Mouse (Mus musculus) adrenal gland, postnatal 36 days (tissue): ENCODE results near the gene Gigyf2. TPM values are rescaled to one million over a fixed set of nuclear protein-coding genes. Genes with fewer than 3 reads are reported as not detected.

ENCODE experiments used
- DNase-seq, 2 experiments: peaks; one replicate each; pipeline ENCODE4 v3.0.0; 2021; ENCODE audit warnings: mixed read lengths in 1 of 2
- total RNA-seq, 2 experiments: library from RNA; stranded (reverse); gene quantifications; 2 replicates each; pipeline ENCODE4 v1.2.3; 2021

Gene Gigyf2
- total RNA-seq, 2 experiments from 2014 or later = 88.7 to 92.7 TPM

DNA sequence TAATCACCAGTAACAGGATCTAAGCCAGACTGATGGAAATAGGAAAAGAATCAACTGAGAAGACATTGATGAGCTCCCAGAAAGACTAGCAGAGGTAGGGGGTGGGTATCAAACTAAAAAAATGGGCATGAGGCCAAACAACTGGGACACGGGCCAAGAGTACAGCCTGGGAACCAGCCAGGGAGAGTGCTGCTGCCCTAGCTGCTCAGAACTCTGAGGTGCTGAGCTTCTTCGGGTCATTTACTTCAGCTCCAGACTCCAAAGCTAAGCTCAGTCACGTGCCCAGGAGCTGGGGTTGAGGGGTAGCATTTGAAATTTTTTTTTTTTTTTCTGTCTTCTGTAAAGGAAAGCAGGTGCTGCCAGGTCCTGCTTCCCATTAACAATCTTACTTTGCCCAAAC, 10.1 kb upstream of the Gigyf2 start:
- DNase-seq = peak; percentile 69 to 81

DNA sequence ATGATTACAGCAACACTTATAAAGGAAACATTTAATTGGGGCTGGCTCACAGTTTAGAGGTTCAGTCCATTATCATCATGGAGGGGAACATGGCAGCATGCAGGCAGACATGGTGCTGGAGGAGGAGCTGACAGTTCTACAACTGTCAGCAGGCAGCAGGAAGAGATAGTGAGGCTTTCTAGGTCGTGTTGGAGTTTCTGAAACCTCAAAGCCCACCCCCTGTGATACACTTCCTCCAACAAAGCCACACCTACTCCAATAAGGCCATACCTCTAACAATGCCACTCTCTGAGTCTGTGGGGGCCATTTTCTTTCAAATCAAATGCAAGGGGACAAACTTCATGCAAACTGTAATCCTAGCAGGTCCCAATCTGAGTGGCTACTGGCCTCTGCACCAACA, 5.7 kb upstream of the Gigyf2 start:
- no peak for DNase-seq

DNA sequence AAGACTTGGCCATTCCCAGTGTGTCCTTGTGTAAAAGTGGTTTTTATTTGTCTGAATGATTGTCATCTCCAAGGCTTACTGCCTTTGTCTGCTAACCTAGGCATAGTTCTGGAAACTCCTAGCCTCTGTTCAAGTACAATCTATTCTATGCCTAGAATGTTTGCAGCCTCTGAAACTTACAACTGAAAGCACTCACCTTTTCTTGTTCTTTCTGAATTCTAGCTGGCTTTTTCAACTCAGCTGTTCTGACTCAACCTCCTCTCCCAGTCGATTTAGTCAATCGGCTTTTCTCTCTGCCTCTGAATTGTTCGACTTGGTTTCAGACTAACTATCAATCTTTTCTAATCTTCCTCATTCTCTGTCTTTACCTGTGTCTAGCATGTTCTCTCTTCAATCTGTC, 4.0 kb upstream of the Gigyf2 start:
- DNase-seq = no peak

DNA sequence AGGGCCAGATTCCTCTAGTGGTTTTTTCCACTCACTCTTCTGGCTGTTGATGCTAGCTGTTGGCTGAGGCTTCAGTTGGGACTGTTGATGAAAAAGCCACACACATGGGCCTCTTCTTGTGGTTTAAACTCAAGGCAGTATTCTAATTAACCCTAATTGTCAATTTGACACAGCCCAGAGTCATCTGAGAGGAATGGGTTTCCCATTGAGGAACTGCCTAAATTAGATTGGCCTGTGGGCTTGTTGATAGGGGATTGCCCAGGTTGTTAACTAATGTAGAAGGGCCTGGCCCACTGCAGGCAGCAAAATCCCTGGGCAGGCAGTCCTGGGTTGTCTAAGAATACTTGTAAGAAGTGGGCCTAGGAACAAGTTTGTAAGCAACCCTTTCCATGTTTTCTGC, 2.1 kb upstream of the Gigyf2 start:
- DNase-seq = no peak

DNA sequence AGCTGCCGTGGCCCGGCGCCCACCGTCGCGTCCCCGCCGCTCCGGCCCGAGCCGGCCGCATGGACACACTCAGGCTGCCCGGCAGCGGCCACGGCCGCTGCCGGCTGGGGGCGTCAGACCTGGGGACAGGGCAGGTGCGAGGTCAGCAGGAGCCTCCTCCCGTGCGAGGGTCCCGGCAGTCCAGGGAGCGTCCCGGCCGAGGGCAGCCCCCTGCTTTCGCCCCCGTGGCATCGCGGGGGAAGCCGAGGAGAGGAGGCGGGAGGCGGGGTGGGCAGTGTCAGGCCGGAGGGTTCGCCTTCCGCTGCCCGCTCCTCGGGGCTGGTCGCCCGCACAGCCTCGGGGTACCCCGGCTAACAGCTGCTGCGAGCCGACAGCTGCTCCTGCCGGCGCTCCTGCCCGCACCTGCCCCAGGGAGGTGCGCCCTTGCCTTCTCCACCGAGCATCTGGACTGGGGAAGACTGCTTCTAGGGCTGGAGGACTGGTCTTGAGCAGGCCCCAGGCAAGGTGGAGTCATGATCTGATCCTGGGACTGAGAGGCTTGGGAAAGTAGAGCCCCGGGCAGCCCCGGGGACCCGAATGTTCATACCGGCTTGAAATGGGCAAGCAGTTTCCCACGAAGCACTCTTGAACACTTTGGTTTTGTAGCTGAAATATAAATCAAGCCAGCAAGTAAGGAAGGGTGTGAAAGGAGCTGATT, 515 bp downstream of the Gigyf2 start:
- DNase-seq = peak; percentile 35 to 66

DNA sequence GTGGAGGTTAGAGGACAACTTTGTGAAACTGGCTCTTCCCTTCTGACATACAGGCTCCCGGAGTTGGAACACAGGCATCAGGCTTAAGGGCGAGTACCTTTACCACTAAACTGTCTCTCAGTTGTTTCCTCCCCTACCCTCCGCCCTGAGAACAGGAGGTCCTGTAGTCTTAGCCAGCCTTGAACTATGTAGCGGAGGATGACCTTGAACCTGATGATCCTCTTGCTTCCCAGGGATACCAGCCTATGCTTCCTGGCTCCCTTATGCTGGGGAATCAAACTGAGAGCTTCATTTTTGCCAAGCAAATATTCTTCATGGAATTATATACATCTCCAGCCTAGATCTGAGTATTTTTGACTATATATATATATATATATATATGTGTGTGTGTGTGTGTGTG, 5.0 kb downstream of the Gigyf2 start:
- DNase-seq = peak; percentile 9 to 14

DNA sequence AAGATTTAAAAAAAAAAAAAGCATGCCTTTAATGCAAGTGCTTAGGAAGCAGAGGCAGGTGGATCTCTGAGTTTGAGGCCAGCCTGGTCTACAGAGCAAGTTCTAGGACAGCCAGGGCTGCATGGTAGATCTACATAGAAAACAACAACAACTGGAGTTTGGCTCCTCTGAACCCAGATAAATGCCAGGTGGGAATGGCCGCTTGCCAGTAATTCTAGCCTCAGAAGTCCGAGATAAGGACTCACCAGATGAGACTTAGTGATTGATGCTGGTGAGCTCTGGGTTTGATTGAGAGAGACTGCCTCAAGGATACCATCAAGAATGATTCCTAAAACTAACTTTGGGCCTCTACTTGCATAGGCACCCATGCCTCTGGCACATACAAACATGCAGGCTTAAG, 23.8 kb downstream of the Gigyf2 start:
- peak; percentile 29 to 32 for DNase-seq

DNA sequence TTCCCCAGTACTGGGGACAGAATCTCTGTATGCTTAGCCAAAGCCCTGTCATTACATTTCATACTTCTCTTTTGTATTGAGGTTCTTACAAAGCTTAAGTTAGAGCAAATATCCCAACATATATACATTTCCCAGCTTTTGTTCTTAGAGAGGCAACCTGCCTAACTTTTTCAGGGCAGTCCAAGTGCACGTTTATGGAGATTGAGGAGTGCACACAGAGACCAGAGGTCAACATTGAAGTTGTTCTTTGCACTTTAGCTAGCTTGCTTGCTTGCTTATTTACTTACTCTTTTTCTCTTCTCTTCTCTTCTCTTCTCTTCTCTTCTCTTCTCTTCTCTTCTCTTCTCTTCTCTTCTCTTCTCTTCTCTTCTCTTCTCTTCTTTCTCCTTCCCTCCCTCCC, 33.5 kb downstream of the Gigyf2 start:
- DNase-seq = no peak

DNA sequence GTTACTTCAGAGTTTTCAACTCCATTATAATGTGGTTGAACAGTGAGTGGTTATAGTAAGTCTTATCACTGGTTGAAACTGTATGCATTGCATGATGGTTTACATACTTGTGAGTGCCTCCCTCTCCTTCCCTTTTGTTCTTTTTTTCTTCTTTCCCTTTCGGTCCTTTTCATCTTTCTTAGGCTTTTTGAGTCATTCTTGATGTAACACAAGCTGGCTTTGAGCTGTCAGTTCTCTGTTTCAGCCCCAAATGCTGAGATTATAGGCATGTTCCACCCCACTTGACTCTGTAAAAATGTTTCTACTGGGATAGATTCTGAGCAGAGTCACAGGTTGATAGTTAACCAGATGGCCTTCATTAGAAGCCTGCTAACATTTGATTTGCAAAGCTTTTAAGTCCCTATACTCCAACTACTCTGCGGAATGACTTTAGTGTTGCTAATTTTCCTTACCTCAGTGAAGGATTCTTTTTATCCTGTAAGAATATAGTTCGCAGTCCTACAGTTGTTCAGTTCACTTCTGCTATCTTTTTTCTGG, 51.3 kb downstream of the Gigyf2 start:
- DNase-seq = no peak

DNA sequence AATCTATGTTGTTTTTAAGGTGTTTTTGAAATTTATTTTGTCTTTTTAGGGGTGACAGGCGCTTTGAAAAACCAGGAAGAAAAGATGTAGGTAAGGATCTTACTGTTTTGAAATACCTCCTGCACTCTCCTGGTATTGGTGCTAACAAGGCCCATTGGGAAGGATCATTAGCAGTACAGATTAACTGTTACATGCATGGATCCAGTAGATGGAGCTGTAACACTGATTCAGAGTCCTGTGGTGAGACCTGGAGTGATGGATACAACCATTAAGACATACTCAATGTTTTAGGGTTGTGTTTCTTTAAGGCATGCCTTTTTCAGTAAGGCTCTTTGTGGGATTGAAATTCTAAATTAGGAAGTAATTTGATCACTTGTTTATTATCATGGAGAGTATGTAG, 53.1 kb downstream of the Gigyf2 start:
- DNase-seq = no peak

DNA sequence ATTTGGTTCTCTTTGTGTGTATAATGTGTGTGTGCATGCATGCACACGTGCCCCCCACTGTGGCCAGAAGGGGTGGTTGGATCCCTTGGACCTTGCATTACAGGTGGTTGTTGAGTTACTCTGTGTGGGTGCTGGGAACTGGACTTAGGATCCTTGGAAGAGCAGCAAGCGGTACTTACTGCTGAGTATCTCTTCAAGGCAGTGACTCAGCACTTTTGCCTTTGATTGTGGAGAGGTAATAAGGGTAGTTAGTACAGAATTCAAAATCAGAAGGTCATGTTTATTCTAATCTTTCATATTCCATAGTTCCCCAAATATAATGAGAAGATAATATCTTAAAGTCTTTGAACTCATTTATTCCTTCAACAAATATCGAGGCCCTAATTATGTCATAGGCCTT, 54.4 kb downstream of the Gigyf2 start:
- DNase-seq = no peak

DNA sequence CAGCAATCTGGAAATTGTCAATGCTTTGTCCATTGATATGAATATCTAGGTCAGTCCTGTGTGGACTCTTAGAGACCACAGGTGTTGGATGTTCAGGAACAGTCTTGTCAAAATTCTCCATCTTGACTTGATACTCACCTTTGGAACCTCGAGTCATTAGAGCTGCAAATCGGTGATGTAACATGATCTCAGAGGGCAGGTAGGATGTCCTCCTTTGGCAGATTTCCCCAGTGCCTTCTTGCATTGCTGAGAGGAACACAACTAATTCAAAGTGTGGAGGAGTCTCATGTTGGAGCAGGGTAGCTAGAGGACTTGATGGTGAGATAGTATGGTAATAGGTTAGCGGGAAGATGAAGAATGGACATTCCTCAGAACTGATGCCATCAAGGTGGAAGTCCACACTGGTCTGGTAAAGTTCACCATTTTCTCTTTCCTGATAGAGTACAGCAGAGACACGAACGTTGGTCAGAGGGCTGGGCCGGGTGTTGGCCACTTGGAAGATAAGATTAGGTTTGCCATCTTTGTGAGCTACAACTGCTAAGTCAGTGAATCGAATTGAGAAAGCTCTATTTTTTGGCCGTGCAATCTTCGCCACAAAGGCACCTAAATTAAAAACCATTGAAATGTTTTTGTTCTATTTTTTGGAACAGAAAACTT, 59.8 kb downstream of the Gigyf2 start:
- DNase-seq = no peak

DNA sequence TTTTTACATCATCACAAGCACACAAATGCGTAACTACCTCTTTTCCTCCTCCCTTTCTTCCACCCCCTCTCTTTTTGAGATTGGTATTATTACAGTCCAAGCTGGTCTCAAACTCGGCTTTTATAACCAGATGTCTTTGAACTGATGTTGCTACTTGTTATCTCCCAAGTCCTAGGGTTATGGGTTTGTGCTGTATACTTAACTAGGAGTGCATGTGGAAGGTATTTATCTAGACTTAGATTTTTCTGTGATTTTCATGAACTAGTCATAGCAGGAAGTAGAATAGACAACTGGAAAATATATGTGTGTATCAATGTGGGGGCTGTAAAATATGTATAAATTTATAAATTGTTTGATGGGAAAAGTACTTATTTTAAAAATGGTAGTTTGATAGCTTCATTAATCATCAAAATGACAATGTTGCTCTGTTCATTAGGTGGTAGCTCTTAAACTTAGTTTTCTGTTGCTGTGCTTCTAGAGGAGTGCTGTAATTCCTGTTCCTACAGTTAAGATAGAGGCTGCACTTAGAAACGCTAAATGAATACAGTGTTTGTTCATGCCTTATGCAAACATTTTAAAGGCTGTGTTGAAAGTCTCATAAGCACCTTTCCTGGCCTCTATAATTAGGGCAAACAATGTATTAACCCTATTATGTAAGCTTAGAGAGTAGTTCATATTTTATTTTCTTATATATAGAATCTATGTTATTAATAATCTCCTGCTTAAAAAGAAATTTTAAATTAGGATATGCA, 66.8 kb downstream of the Gigyf2 start:
- no peak for DNase-seq

DNA sequence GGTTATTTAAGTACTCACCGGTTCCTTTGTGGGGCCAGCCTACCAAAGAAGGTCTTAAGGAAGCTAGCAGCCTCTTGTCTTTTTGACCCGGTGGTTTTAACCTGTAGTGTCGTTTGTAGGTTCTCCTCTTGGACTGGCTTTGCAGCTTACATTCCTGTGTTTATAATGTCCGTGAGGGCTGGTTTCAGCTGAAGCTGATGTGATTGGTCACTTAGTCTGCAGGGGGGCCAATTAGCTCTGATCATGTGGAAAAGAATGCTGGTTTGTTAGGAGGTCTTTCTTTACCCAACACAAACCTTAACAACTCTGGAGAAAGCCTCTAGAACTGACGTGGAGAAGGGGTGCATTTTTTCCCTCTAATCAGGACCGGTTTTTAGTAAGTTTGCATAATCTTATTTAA, 67.8 kb downstream of the Gigyf2 start, which contains the start of gene Kcnj13:
TSS of gene Kcnj13 (minus strand) at position 136 of the 400 bp plus-strand sequence.
- DNase-seq = no peak

DNA sequence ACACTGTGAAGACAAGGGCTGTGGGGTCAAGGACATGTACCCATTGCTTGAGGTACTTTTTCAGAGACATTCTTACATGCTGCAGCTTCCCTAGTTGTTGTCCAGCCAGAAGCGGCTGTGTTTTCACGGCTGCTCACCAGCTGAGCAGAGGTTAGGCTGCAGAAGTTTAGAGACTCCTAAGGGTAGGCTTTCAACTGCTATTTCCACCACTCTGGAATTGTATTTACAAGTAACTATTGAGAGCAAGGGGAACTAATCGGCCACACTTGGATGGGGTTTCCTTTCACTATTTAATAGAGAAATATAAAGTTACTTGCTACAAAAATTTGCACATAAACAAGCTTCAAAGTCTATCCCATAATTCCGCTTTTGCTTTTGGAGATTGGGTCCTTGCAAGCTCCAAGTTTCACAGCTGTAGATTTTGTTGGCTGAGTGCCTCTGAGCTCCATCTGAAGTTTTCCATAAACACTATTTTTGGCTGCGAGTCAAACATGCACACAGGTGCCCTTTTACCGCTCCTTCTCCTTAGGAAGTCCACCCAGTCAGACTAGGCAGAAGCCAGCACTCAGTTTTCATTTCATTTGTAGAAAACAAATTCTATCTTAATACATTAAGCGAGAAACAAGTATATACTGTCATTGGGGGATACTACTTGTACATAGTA, 70.3 kb downstream of the Gigyf2 start:
- DNase-seq = no peak

DNA sequence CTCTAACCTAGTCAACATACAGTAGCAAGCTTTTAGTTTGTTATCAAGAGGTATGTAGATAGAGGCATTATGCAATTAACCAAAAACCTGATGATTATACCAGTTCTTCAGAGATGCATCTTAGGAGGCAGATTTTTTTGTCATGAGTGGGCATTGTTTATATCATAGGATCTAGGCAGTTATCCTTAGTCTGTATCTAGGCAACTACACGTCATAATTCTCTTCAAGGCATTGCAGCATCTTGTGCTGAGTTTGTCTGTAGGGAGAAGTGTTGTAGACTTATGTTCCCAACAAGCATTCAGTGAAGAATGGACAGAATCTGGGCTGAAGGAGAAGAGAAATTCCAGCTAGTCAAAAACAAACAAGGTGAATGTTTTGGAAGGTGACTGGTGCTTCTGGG, 77.9 kb downstream of the Gigyf2 start:
- DNase-seq = no peak

DNA sequence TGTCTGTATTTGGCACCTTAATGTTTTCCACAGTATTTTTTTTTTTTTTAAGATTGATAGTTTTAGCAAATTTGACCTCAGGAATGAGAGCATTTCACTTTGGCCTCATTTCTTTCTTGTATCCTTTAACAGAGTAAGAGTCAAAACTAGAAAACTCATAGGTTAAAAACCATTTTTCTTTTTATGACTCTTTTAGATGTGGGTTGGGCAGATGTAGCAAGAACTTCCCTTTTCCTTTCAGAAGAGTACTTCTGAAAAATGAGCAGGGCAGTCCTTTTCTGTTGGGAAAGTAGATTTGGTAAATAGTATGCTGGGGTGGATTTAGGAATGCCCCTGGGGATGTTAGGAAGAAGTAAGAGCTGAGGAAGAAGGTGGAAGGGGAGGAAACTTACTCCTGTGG, 79.2 kb downstream of the Gigyf2 start:
- DNase-seq = no peak

DNA sequence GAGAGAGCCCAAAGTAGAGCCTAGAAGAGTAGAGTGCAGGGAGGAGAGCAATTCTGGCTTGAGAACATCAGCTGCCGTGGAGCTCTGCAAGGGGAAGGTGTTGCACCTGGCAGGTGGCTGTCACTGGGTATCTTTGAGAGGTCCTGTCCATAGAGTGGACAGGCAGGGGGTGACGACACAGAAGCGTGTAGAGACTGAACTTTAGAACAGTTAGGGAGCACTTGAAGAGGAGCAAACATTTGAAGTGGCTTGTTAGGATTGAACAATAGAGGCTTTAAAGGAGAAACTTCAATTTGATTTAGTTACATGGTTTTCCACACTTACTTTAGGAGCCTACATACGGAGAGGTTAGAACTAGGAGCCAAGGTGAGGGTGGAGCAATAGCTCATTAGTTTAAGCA, 82.6 kb downstream of the Gigyf2 start:
- DNase-seq = no peak

DNA sequence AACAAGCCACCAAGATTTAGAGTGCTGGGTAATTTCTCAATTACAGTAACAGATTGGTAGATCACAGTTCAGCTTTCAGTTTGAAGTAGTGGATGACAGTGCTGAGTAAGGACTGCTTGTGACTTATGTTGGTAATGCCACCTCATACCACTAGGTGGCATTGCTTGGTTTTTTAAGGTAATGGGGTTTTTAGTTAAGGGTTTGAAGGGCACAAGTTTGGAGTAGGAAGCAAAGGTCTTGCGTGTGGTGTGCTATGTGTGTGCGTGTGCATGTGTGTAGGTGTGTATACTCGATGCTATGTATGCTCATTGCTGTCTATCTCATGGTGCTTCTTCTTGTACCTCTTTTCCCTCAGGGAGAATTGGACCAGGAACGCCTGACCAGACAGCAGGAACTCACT, 91.9 kb downstream of the Gigyf2 start:
- no peak for DNase-seq

DNA sequence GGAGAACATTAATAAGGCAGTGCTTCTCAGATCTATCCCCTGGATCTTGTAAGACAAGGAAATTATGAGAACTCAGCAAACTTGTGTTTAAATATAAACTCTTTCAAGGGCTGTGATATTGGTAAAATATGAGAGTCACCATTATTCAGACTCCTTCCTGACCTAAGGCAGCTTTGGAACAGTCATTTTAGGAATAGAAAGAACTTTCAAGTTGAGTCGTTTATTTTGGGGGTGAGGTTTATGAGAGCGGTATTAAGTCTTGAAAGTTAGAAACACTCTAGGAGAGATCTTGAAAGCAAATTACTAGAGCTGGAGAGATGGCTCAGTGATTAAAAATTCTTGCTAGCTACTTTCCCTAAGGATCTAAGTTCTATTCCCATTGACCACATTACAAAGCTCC, 108.3 kb downstream of the Gigyf2 start:
- DNase-seq = no peak

DNA sequence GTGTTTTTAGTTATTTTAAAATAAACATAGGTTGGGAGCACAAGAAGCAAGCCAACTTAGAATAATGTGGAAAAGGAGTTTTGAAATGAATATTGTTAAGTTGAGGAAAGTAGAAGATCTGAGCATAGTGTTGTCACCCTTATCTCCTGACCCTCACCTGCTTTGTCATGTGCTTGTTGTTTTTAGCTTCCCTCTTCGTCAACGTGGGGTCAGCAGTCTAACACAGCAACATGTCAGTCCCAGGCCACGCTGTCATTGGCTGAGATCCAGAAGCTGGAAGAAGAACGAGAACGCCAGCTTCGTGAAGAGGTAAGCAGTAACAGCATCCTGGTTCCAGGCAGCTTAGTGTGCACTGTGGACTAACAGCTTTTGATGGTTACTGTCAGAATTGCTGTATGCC, 109.8 kb downstream of the Gigyf2 start:
- DNase-seq = no peak
